Mouse (Mus musculus) gastrocnemius, adult 2 months (tissue): Measurements from ENCODE around the gene A130010J15Rik. TPM values are rescaled to one million over a fixed set of nuclear protein-coding genes. Genes with fewer than 3 reads are reported as not detected.

Source experiments
- DNase-seq: peaks from one replicate; pipeline ENCODE4 v3.0.0; 2022
- H3K27ac ChIP-seq: fragments of 200-600 bp; 2 replicates; pipeline ENCODE4 v1.8.1; 2022; ENCODE audit warnings: mild to moderate bottlenecking
- H3K4me3 ChIP-seq: fragments of 200-600 bp; 2 replicates; pipeline ENCODE4 v1.8.1; 2022; ENCODE audit warnings: mild to moderate bottlenecking, moderate library complexity
- CTCF ChIP-seq: fragments of 200-600 bp; IDR thresholded peaks from 2 replicates; pipeline ENCODE4 v1.8.1; 2022; ENCODE audit warnings: antibody characterized with exemption, mild to moderate bottlenecking, moderate library complexity
- intact Hi-C: fragments of 180-260 bp; cut with DNase I; formaldehyde crosslinking; loops from one replicate; pipeline ENCODE4 v1.15.1; 2025
- long read RNA-seq, 2 experiments: library from polyadenylated mRNA; stranded (forward); transcript quantifications; one replicate each; pipeline ENCODE4 v2.0.0; 2021
- total RNA-seq, 2 experiments: library from RNA; stranded (reverse); gene quantifications; 2 replicates each; pipeline ENCODE4 v1.2.3; 2021

The A130010J15Rik gene
- total RNA-seq: 1 to 10 TPM; 3.3 to 3.7 TPM
- long read RNA-seq, experiment 1, transcript A130010J15Rik-201 (2 exons, 2,257 nt): major isoform, 10 of 12 reads
- long read RNA-seq, experiment 1, partial matches to known transcripts: 0 of 12 reads
- long read RNA-seq, experiment 1, other reads (novel, unspliced or antisense): 0 of 12 reads
- long read RNA-seq, experiment 2, transcript A130010J15Rik-201 (2 exons, 2,257 nt): major isoform, 6 of 10 reads
- long read RNA-seq, experiment 2, partial matches to known transcripts: 0 of 10 reads
- long read RNA-seq, experiment 2, other reads (novel, unspliced or antisense): 3 of 10 reads

DNA sequence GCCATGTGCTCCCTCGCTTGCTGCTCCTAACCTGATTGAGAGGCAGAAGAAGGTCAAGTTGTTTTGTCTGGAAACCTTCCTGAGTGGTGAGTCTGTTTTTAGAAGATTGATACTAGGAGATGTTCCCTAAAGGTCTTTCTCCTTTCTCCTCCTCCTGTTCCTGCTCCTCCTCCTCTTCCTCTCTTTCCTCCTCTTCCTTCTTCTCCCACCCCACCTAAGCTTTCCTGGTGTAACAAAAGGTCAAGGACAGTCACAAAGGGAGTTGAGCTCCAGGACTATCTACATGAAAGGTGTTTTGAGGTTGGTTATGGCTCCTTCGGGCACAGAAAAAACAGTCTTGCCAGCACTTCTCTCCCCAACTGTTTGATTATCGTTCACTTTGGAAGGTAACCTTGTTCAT, at the start of gene A130010J15Rik:
Gene A130010J15Rik, plus strand, starts transcription at position 301 of the 400 bp plus-strand sequence.
- intact Hi-C loops: no loop called here
- no peak within 1 kb of the TSS for H3K27ac ChIP-seq
- no peak for TF ChIP-seq CTCF
- DNase-seq: no peak
- H3K4me3 ChIP-seq: no peak within 1 kb of the TSS

DNA sequence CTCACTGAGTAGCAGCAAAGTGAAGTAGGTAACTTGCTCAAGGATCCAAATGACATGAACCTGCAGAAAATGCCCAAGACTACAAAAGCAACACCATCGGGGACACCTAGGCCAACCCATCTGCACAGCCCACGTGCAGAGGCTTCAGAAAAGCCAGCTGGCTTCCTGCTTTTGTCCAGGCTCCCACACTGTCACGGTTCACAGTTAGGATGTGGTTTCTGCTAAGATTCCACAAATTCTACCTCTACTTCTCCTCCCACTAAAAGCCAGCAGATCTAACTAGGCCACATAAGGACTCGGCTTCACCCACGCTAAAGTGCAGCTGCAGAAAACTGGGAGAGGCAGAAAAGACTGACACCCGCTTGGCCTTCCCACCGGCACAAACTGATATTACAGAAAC, 45.1 kb upstream of the A130010J15Rik start:
- TF ChIP-seq CTCF: no peak
- DNase-seq: peak; percentile 51
- H3K4me3 ChIP-seq: peak overlapping the region; percentile 22; the same call in 1 of the 2 replicates
- H3K27ac ChIP-seq: peak overlapping the region; percentile 75
- intact Hi-C loops: loop anchor here (5.0 kb wide), 1 partner anchor 35 kb away; no protein-coding TSS in a partner anchor

DNA sequence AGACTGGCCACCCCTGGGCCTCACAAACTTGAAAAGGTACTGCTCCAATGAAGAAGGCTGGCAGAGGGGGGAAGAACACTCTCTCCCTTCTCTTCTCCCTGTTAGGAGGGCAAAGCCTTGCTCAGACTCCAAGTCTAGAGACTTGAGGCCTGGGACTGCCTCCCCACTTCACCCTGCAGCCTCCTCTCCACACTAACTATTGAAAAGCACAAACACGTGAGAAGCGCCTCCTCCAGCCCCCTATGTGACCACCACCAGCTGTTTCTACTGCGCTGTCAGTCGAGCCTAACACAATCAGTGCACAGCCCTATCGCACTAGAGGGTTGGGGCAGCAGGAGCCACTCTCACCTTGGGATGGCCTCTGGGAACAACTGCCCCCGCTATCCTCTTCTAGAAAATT, 44.6 kb upstream of the A130010J15Rik start:
- DNase-seq: no peak
- TF ChIP-seq CTCF: no peak
- intact Hi-C loops: loop anchor here (5.0 kb wide), 1 partner anchor 36 kb away; no protein-coding TSS in a partner anchor
- peak overlapping the region; percentile 75 for H3K27ac ChIP-seq
- H3K4me3 ChIP-seq: no peak overlapping the region

GRCm38 (mm10) chr1:193125835-193126234, 42.0 kb upstream of the A130010J15Rik start:
- intact Hi-C loops: loop anchor here (1.0 kb wide), 1 partner anchor 125 kb away; no protein-coding TSS in a partner anchor
- TF ChIP-seq CTCF: peak; percentile 56
- Histone ChIP-seq H3K27ac (no peak overlapping the region; the same call in 1 of the 2 replicates), H3K4me3 (no peak overlapping the region)
- no peak for DNase-seq

DNA sequence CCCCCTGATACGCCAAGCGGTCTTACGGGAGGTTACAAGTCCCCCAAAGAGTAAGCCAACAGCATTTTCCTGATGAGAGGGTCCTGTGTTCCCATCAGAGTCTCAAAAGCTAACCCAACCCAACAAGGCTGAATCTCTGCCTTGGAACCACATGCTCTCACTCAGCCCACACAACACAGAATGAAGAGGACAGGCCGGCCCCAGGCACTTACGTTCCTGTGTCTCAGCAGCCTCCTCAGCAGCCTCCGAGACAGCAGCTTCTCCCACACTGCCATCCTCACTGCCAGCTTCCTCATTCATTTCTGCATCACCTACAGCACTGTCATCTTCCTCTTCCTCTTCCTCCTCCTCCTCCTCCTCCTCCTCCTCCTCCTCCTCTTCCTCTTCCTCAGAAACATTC, 39.8 kb upstream of the A130010J15Rik start:
- no peak for TF ChIP-seq CTCF
- intact Hi-C loops: no loop called here
- H3K27ac ChIP-seq: no peak overlapping the region
- no peak for DNase-seq
- no peak overlapping the region for H3K4me3 ChIP-seq

- H3K27ac ChIP-seq: peak overlapping the region; percentile 90
- intact Hi-C loops: no loop called here
- DNase-seq: no peak
- TF ChIP-seq CTCF: no peak
- peak overlapping the region; percentile 87 for H3K4me3 ChIP-seq
These were observed 38.5 kb upstream of the A130010J15Rik start for GRCm38 (mm10) chr1:193129321-193129720.

GRCm38 (mm10) chr1:193129786-193130455, 37.9 kb upstream of the A130010J15Rik start, which contains the start of gene Diexf:
TSS of gene Diexf (minus strand) at chr1:193130272.
- TF ChIP-seq CTCF: peak; percentile 93
- Histone ChIP-seq H3K27ac (peak within 1 kb of the TSS; percentile 90), H3K4me3 (peak within 1 kb of the TSS; percentile 87)
- peak; percentile 98 for DNase-seq
- intact Hi-C loops: loop anchor here (2.0 kb wide), 1 partner anchor 43 kb away; no protein-coding TSS in a partner anchor

DNA sequence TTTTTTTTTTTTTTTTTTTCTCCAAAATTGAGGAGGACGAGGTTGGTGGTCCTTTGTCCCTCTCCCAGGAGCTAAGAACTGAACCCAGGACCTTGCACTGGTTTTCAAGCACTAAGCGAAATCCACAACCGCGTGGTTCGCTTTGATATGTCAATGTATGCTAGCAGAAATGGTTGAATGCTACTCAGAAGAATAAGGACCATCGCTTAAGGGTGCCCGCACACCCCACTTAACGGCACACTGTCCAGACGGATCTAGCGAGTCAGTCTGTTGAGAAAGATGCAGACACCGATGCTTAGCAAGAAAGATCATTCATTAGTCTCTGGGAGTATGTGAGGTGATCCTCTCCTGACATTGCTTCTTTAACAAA, 37.4 kb upstream of the A130010J15Rik start:
- peak overlapping the region; percentile 79 for H3K27ac ChIP-seq
- intact Hi-C loops: loop anchor here (2.0 kb wide), 1 partner anchor 42 kb away; no protein-coding TSS in a partner anchor
- peak overlapping the region; percentile 87 for H3K4me3 ChIP-seq
- no peak for DNase-seq
- no peak for TF ChIP-seq CTCF

DNA sequence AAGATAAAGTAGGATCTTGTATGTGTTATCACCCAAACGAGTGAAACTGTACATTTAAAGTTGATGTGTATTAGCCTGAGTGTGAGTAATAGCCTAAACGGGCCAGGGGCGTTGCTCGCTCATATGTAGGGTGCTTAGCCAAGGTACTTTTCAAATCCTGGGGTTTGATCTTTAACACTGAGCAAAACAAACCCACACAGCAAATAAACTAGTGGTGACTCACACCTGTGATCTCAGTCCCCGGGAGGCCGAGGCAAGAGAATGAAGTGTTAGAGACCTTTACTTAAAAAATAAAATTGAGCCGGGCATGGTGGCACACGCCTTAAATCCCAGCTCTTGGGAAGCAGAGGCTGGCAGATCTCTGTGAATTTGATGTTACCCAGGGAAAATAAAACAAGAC, 37.0 kb upstream of the A130010J15Rik start:
- Histone ChIP-seq H3K27ac (peak overlapping the region; percentile 79; the same call in 1 of the 2 replicates), H3K4me3 (peak overlapping the region; percentile 87; the same call in 1 of the 2 replicates)
- TF ChIP-seq CTCF: no peak
- DNase-seq: no peak
- intact Hi-C loops: loop anchor here (2.0 kb wide), 1 partner anchor 42 kb away; no protein-coding TSS in a partner anchor

DNA sequence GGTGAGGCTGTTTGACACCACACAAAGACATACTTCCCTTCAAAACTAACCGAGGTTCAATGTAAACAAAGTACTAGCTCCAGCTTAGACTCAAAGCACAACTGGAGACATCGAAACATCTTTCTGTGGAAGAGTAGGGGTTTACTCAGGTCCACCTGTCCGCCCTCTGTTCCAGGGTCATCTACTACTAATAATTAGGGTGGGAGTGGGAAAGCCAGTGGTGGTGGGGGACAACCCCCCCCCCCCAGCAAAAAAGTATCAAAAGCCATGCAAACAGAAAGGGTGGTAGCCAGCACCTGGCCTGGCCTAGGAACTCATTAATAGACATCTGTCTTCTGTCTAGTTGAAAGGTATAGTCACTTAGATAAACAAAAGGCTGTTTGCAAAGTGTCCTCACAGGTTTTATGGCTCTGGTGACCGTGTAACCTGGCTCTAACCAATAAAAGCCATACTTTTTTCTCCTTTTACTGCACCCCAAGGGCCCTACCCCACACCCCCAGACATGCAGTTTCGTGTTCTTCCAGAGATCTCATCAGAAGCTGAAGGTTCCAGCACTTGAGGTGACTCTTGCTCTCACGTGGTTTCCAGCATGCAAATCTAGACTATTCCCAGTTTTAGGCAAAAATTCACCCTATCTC, 36.4 kb upstream of the A130010J15Rik start:
- intact Hi-C loops: loop anchor here (2.0 kb wide), 1 partner anchor 41 kb away; no protein-coding TSS in a partner anchor
- Histone ChIP-seq H3K4me3 (no peak overlapping the region), H3K27ac (no peak overlapping the region)
- TF ChIP-seq CTCF: no peak
- no peak for DNase-seq

DNA sequence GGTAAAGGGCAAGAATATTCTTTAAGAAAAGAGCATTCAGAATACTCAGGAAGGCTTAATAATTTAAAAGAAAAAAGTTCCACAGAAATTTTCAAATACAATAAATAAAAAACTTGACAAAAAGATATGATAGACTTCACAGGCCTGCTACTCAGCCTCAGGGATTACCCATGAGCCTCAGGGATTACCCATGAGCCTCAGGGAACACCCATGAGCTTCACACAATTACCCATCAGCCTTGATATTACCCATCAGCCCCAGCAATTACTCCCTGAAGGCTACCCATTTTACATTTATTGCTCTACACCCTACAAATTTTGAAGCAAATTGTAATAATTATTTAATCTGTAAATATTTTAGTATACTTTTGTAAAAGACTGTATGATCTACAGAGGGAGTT, 35.5 kb upstream of the A130010J15Rik start:
- TF ChIP-seq CTCF: no peak
- DNase-seq: no peak
- Histone ChIP-seq H3K27ac (no peak overlapping the region), H3K4me3 (no peak overlapping the region)
- intact Hi-C loops: no loop called here

DNA sequence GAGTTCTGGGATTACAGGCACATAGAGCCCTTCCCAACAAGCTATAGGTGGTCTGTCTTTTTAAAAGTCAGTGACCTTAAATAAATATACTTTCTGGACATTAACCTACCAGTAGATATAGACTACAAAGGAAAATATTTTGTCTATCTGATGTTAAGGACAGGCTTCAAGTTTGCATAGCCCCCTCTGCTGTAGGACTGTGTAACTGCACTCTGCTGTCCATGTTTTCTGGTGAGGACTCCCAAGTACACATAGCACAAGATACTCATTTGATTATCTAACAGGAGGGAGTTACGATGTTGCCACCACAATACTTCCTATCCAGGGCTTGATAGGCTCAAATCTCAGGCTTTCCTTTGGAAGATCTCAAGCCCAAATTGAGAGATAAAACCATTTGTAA, 34.1 kb upstream of the A130010J15Rik start:
- intact Hi-C loops: no loop called here
- Histone ChIP-seq H3K27ac (no peak overlapping the region), H3K4me3 (no peak overlapping the region)
- no peak for DNase-seq
- peak; percentile 15; the same call in 1 of the 2 replicates for TF ChIP-seq CTCF

GRCm38 (mm10) chr1:193138087-193138486, 29.8 kb upstream of the A130010J15Rik start:
- intact Hi-C loops: no loop called here
- DNase-seq: no peak
- TF ChIP-seq CTCF: no peak
- Histone ChIP-seq H3K27ac (no peak overlapping the region), H3K4me3 (no peak overlapping the region)
